Mouse (Mus musculus) erythroblast, embryonic 14.5 days (primary cell): ENCODE results near the gene Sars2.

Source experiments
- GATA1 ChIP-seq: IDR thresholded peaks from 2 replicates; pipeline ENCODE4 v1.6.1; 2012; ENCODE audit warnings: low read length, inconsistent platforms, mixed read lengths
- TAL1 ChIP-seq: IDR thresholded peaks from 3 replicates; pipeline ENCODE4 v1.6.1; 2012; ENCODE audit warnings: low read length, inconsistent platforms, mixed read lengths

GRCm38 (mm10) chr7:28741709-28742438 is at the start of gene Sars2, which contains the start of gene Mrps12:
- TF ChIP-seq GATA1 (0 out of 2 replicates have a peak, but pooled peaks have one; percentile 24), TAL1 (no peak)
